Mouse (Mus musculus) hindbrain, embryonic 16.5 days (tissue): Measurements from ENCODE around the gene Wnt5b. TPM values are rescaled to one million over a fixed set of nuclear protein-coding genes. Genes with fewer than 3 reads are reported as not detected.

ENCODE experiments used
- ATAC-seq: fragments of 200-750 bp; cut with Nextera tagmentation; 2 replicates; pipeline ENCODE4 v1.8.0; 2017; ENCODE audit warnings: moderate TSS enrichment, moderate library complexity
- H3K27ac ChIP-seq: fragments of 300-500 bp; sonication (generic); 2 replicates; pipeline ENCODE4 v1.5.1; 2014; ENCODE audit warnings: low read depth, mild to moderate bottlenecking, control low read depth, low read length, moderate library complexity
- H3K27me3 ChIP-seq: fragments of 300-500 bp; sonication (generic); replicated peaks from 2 replicates; pipeline ENCODE4 v1.6.1; 2014; ENCODE audit warnings: low read length; ENCODE audit not compliant: control insufficient read depth, insufficient read depth
- H3K36me3 ChIP-seq: fragments of 300-500 bp; sonication (generic); 2 replicates; pipeline ENCODE4 v1.6.1; 2014; ENCODE audit warnings: mild to moderate bottlenecking, low read length, moderate library complexity, mixed read lengths; ENCODE audit not compliant: control insufficient read depth, insufficient read depth
- H3K4me1 ChIP-seq: fragments of 300-500 bp; sonication (generic); 2 replicates; pipeline ENCODE4 v1.6.1; 2014; ENCODE audit warnings: low read depth, low read length; ENCODE audit not compliant: control insufficient read depth, insufficient read depth
- H3K4me2 ChIP-seq: fragments of 300-500 bp; sonication (generic); 2 replicates; pipeline ENCODE4 v1.6.1; 2014; ENCODE audit warnings: mild to moderate bottlenecking, low read length, control low read depth, moderate library complexity
- H3K4me3 ChIP-seq: fragments of 300-500 bp; sonication (generic); 2 replicates; pipeline ENCODE4 v1.5.1; 2014; ENCODE audit warnings: mild to moderate bottlenecking, low read length, control low read depth, moderate library complexity
- H3K9ac ChIP-seq: fragments of 300-500 bp; sonication (generic); 2 replicates; pipeline ENCODE4 v1.6.1; 2014; ENCODE audit warnings: low read depth, mild to moderate bottlenecking, control low read depth, low read length, moderate library complexity
- H3K9me3 ChIP-seq: fragments of 300-500 bp; sonication (generic); 2 replicates; pipeline ENCODE4 v1.6.1; 2014; ENCODE audit warnings: mild to moderate bottlenecking, low read length, moderate library complexity; ENCODE audit not compliant: control insufficient read depth
- WGBS: fragments of 180-500 bp; shearing (Covaris S2); extraction: QIAGEN DNeasy Blood & Tissue Kit; methylation state at CpG from one replicate; pipeline ENCODE4 v1.1.7; 2014; 5-methylcytosine and 5-hydroxymethylcytosine counted together
- polyA plus RNA-seq: library from polyadenylated mRNA; unstranded; fragments of >200 nt; fragmentation: Nextera tagmentation; extraction: Ambion mirVana; gene quantifications from 2 replicates; pipeline ENCODE4 v1.2.1, GENCODE M21; 2015

The Wnt5b gene
- polyA plus RNA-seq, 1 experiment from 2014 or later: 4.1 TPM

GRCm38 (mm10) chr6:119535867-119536266 is 8.3 kb downstream of the Wnt5b start:
- Histone ChIP-seq H3K27me3 (no peaks in the 10 kb centered on the region; the same call in 1 of the 2 replicates), H3K36me3 (no peaks in the 10 kb centered on the region), H3K27ac (no peak overlapping the region), H3K9me3 (no peaks in the 10 kb centered on the region), H3K9ac (no peak overlapping the region), H3K4me3 (no peak overlapping the region), H3K4me2 (no peak overlapping the region), H3K4me1 (no peaks in the 10 kb centered on the region)
- no peak for ATAC-seq
- WGBS: 81% methylated on average over 12 of the region's 12 CpGs

GRCm38 (mm10) chr6:119533170-119533709 is 10.9 kb downstream of the Wnt5b start:
- WGBS: 84% methylated on average over 9 of the region's 9 CpGs
- no peak overlapping the region for H3K9ac ChIP-seq
- H3K9me3 ChIP-seq: no peaks in the 10 kb centered on the region
- H3K4me3 ChIP-seq: no peak overlapping the region
- H3K4me1 ChIP-seq: no peaks in the 10 kb centered on the region
- no peak for ATAC-seq
- no peaks in the 10 kb centered on the region for H3K27me3 ChIP-seq
- H3K27ac ChIP-seq: no peak overlapping the region
- H3K36me3 ChIP-seq: no peaks in the 10 kb centered on the region
- no peak overlapping the region for H3K4me2 ChIP-seq

- H3K4me3 ChIP-seq: no peak overlapping the region
- ATAC-seq: no peak
- H3K36me3 ChIP-seq: no peaks in the 10 kb centered on the region
- no peak overlapping the region for H3K9ac ChIP-seq
- H3K4me2 ChIP-seq: no peak overlapping the region
- H3K27ac ChIP-seq: no peak overlapping the region
- 98% methylated on average over 3 of the region's 3 CpGs for whole genome bisulfite sequencing
- no peaks in the 10 kb centered on the region for H3K4me1 ChIP-seq
- H3K9me3 ChIP-seq: no peaks in the 10 kb centered on the region
- no peaks in the 10 kb centered on the region for H3K27me3 ChIP-seq
Observed at GRCm38 (mm10) chr6:119529659-119530058, 14.5 kb downstream of the Wnt5b start.

- no peak overlapping the region for H3K27ac ChIP-seq
- no peaks in the 10 kb centered on the region for H3K36me3 ChIP-seq
- no peak overlapping the region for H3K4me3 ChIP-seq
- ATAC-seq: no peak
- peaks cover 4% of the 10 kb centered on the region for H3K4me1 ChIP-seq
- no peaks in the 10 kb centered on the region for H3K27me3 ChIP-seq
- 71% methylated on average over 5 of the region's 5 CpGs for WGBS
- H3K9ac ChIP-seq: no peak overlapping the region
- no peak overlapping the region for H3K4me2 ChIP-seq
- H3K9me3 ChIP-seq: no peaks in the 10 kb centered on the region
Observed at GRCm38 (mm10) chr6:119526498-119526897, 17.6 kb downstream of the Wnt5b start.

GRCm38 (mm10) chr6:119521931-119522391 is 22.2 kb downstream of the Wnt5b start:
- no peak; the same call in 1 of the 2 replicates for ATAC-seq
- Histone ChIP-seq H3K27me3 (no peaks in the 10 kb centered on the region), H3K4me3 (no peak overlapping the region), H3K9me3 (peaks cover 3% of the 10 kb centered on the region), H3K9ac (no peak overlapping the region), H3K4me1 (peaks cover 4% of the 10 kb centered on the region), H3K27ac (no peak overlapping the region; the same call in 1 of the 2 replicates), H3K4me2 (no peak overlapping the region), H3K36me3 (no peaks in the 10 kb centered on the region)
- WGBS: 36% methylated on average over 3 of the region's 3 CpGs

GRCm38 (mm10) chr6:119521482-119521900 is 22.7 kb downstream of the Wnt5b start:
- ATAC-seq: peak; percentile 74
- Histone ChIP-seq H3K9ac (no peak overlapping the region), H3K27me3 (no peaks in the 10 kb centered on the region), H3K36me3 (no peaks in the 10 kb centered on the region), H3K4me1 (peaks cover 4% of the 10 kb centered on the region), H3K4me2 (no peak overlapping the region), H3K9me3 (peaks cover 3% of the 10 kb centered on the region), H3K27ac (no peak overlapping the region), H3K4me3 (no peak overlapping the region)
- 63% methylated on average over 3 of the region's 3 CpGs for WGBS

GRCm38 (mm10) chr6:119520731-119521130 is 23.4 kb downstream of the Wnt5b start:
- no peaks in the 10 kb centered on the region for H3K36me3 ChIP-seq
- no peak for ATAC-seq
- no peak overlapping the region for H3K27ac ChIP-seq
- H3K9ac ChIP-seq: no peak overlapping the region
- no peak overlapping the region for H3K4me3 ChIP-seq
- H3K4me2 ChIP-seq: no peak overlapping the region
- H3K9me3 ChIP-seq: peaks cover 3% of the 10 kb centered on the region
- H3K27me3 ChIP-seq: no peaks in the 10 kb centered on the region
- 27% methylated on average over 9 of the region's 9 CpGs for WGBS
- peaks cover 4% of the 10 kb centered on the region for H3K4me1 ChIP-seq

GRCm38 (mm10) chr6:119514085-119514484 is 30.1 kb downstream of the Wnt5b start:
- no peak overlapping the region for H3K4me2 ChIP-seq
- no peaks in the 10 kb centered on the region for H3K27me3 ChIP-seq
- WGBS: 56% methylated on average over 7 of the region's 7 CpGs
- H3K36me3 ChIP-seq: no peaks in the 10 kb centered on the region
- no peak overlapping the region for H3K27ac ChIP-seq
- H3K4me1 ChIP-seq: peaks cover 4% of the 10 kb centered on the region
- no peak overlapping the region for H3K4me3 ChIP-seq
- H3K9me3 ChIP-seq: no peaks in the 10 kb centered on the region
- H3K9ac ChIP-seq: no peak overlapping the region
- ATAC-seq: peak; percentile 54; the same call in 1 of the 2 replicates

- 75% methylated on average over 5 of the region's 5 CpGs for WGBS
- no peak overlapping the region for H3K4me3 ChIP-seq
Observed at GRCm38 (mm10) chr6:119513452-119513851, 30.7 kb downstream of the Wnt5b start.

More at GRCm38 (mm10) chr6:119513452-119513851, 30.7 kb downstream of the Wnt5b start:
- no peak overlapping the region for H3K27ac ChIP-seq
- no peak for ATAC-seq
- peaks cover 4% of the 10 kb centered on the region for H3K4me1 ChIP-seq
- no peaks in the 10 kb centered on the region for H3K27me3 ChIP-seq
- H3K9me3 ChIP-seq: no peaks in the 10 kb centered on the region
- no peak overlapping the region for H3K9ac ChIP-seq
- H3K36me3 ChIP-seq: no peaks in the 10 kb centered on the region
- H3K4me2 ChIP-seq: no peak overlapping the region
